Mouse (Mus musculus) liver, postnatal 0 days (tissue): ENCODE data around the gene Nsg2.

ENCODE experiments used
- CTCF ChIP-seq: sonication (generic); IDR thresholded peaks from 2 replicates; pipeline ENCODE4 v1.5.1; 2016; ENCODE audit warnings: antibody characterized with exemption, low read depth
- EP300 ChIP-seq: IDR thresholded peaks from 2 replicates; pipeline ENCODE4 v1.6.1; 2016; ENCODE audit warnings: antibody characterized with exemption, low read depth, mild to moderate bottlenecking

- TF ChIP-seq EP300 (no peak), CTCF (no peak)
These were observed 61.6 kb downstream of the Nsg2 start for GRCm38 (mm10) chr11:32061874-32062273.
